Mouse (Mus musculus) heart, postnatal 0 days (tissue): ENCODE results near the gene Chdh. TPM values are rescaled to one million over a fixed set of nuclear protein-coding genes. Genes with fewer than 3 reads are reported as not detected.
A peak's percentile ranks its signal among the peaks of the same experiment; 100 is the strongest.

ENCODE experiments used
- ATAC-seq: fragments of 200-750 bp; cut with Nextera tagmentation; 2 replicates; pipeline ENCODE4 v1.8.0; 2017; ENCODE audit warnings: low read depth, moderate number of reproducible peaks, moderate library complexity; ENCODE audit not compliant: insufficient read depth
- DNase-seq: peaks from one replicate; pipeline ENCODE4 v3.0.0-alpha.2; 2016; ENCODE audit warnings: low spot score
- H3K27ac ChIP-seq: fragments of 300-500 bp; sonication (generic); 2 replicates; pipeline ENCODE4 v1.5.1; 2014; ENCODE audit warnings: low read depth, mild to moderate bottlenecking
- H3K27me3 ChIP-seq: fragments of 300-500 bp; sonication (generic); 2 replicates; pipeline ENCODE4 v1.6.1; 2014; ENCODE audit warnings: low read length, mixed read lengths; ENCODE audit not compliant: control insufficient read depth, insufficient read depth
- H3K36me3 ChIP-seq: fragments of 300-500 bp; sonication (generic); replicated peaks from 2 replicates; pipeline ENCODE4 v1.6.1; 2014; ENCODE audit warnings: low read length, mixed read lengths; ENCODE audit not compliant: control insufficient read depth, insufficient read depth
- H3K4me1 ChIP-seq: fragments of 300-500 bp; sonication (generic); 2 replicates; pipeline ENCODE4 v1.6.1; 2014; ENCODE audit warnings: antibody characterized with exemption; ENCODE audit not compliant: control insufficient read depth, insufficient read depth
- H3K4me2 ChIP-seq: fragments of 300-500 bp; sonication (generic); 2 replicates; pipeline ENCODE4 v1.6.1; 2014; ENCODE audit warnings: low read depth, mild to moderate bottlenecking, low read length, moderate library complexity
- H3K4me3 ChIP-seq: fragments of 300-500 bp; sonication (generic); 2 replicates; pipeline ENCODE4 v1.5.1; 2014; ENCODE audit warnings: low read depth, low read length
- H3K9ac ChIP-seq: fragments of 300-500 bp; sonication (generic); replicated peaks from 2 replicates; pipeline ENCODE4 v1.6.1; 2014; ENCODE audit warnings: low read depth, low read length, mixed read lengths
- H3K9me3 ChIP-seq: fragments of 300-500 bp; sonication (generic); replicated peaks from 2 replicates; pipeline ENCODE4 v1.6.1; 2016; ENCODE audit warnings: low read length; ENCODE audit not compliant: control insufficient read depth
- CTCF ChIP-seq: IDR thresholded peaks from 2 replicates; pipeline ENCODE4 v1.5.1; 2016; ENCODE audit warnings: antibody characterized with exemption, control low read depth, low read depth
- EP300 ChIP-seq: IDR thresholded peaks from 2 replicates; pipeline ENCODE4 v1.6.1; 2016; ENCODE audit warnings: antibody characterized with exemption, low read depth
- WGBS: fragments of 180-500 bp; shearing (Covaris S2); extraction: QIAGEN DNeasy Blood & Tissue Kit; methylation state at CpG from one replicate; pipeline ENCODE4 v1.1.7; 2014; 5-methylcytosine and 5-hydroxymethylcytosine counted together
- microRNA-seq: library from miRNA; unstranded; fragments of <30 nt; microRNA quantifications from one replicate; pipeline ENCODE4, GENCODE M21; 2016
- polyA plus RNA-seq: library from polyadenylated mRNA; unstranded; fragments of >200 nt; fragmentation: Nextera tagmentation; extraction: Ambion mirVana; gene quantifications from 2 replicates; pipeline ENCODE4 v1.2.1, GENCODE M21; 2015
- total RNA-seq: library from RNA; depleted of rRNA; stranded (reverse); fragments of >200 nt; gene quantifications from 2 replicates; pipeline ENCODE4 v1.2.3, GENCODE M21; 2014; ENCODE audit warnings: low replicate concordance; rRNA removed

Chdh gene
- total and polyA plus RNA-seq, 2 experiments from 2014 or later = not detected

GRCm38 (mm10) chr14:30068566-30068965 lies 59.7 kb downstream of the Chdh start:
- Histone ChIP-seq H3K9ac (no peak overlapping the region), H3K4me2 (no peak overlapping the region), H3K27ac (no peak overlapping the region), H3K27me3 (no peaks in the 10 kb centered on the region), H3K36me3 (no peaks in the 10 kb centered on the region), H3K4me1 (no peaks in the 10 kb centered on the region), H3K4me3 (no peak overlapping the region), H3K9me3 (no peaks in the 10 kb centered on the region)
- DNase-seq (no peak), ATAC-seq (no peak)
- WGBS = 78% methylated on average over 3 of the region's 3 CpGs
- no peak for TF ChIP-seq CTCF
- no peak for TF ChIP-seq EP300

GRCm38 (mm10) chr14:30075268-30075887 lies 66.6 kb downstream of the Chdh start:
- ATAC-seq (peak; percentile 44; the same call in 1 of the 2 replicates), DNase-seq (no peak)
- Histone ChIP-seq H3K4me1 (no peaks in the 10 kb centered on the region), H3K27me3 (no peaks in the 10 kb centered on the region), H3K4me2 (no peak overlapping the region), H3K27ac (no peak overlapping the region), H3K36me3 (no peaks in the 10 kb centered on the region), H3K4me3 (no peak overlapping the region), H3K9me3 (no peaks in the 10 kb centered on the region), H3K9ac (no peak overlapping the region)
- 33% methylated on average over 7 of the region's 7 CpGs for WGBS
- TF ChIP-seq EP300 = no peak
- TF ChIP-seq CTCF = no peak

- H3K9ac ChIP-seq = no peak overlapping the region
- H3K27ac ChIP-seq = no peak overlapping the region
- H3K9me3 ChIP-seq = no peaks in the 10 kb centered on the region
- no peak overlapping the region for H3K4me3 ChIP-seq
- ATAC-seq (no peak), DNase-seq (no peak)
- H3K4me1 ChIP-seq = no peaks in the 10 kb centered on the region
- H3K36me3 ChIP-seq = no peaks in the 10 kb centered on the region
- TF ChIP-seq CTCF (no peak), EP300 (no peak)
- H3K27me3 ChIP-seq = no peaks in the 10 kb centered on the region
- no peak overlapping the region for H3K4me2 ChIP-seq
- WGBS = 83% methylated on average over 15 of the region's 15 CpGs
These were observed 69.4 kb downstream of the Chdh start for GRCm38 (mm10) chr14:30078115-30078808.

- Histone ChIP-seq H3K9ac (no peak overlapping the region), H3K4me1 (no peaks in the 10 kb centered on the region), H3K27ac (no peak overlapping the region), H3K4me3 (no peak overlapping the region), H3K4me2 (no peak overlapping the region), H3K36me3 (no peaks in the 10 kb centered on the region), H3K27me3 (no peaks in the 10 kb centered on the region), H3K9me3 (no peaks in the 10 kb centered on the region)
- WGBS = 85% methylated on average over 4 of the region's 4 CpGs
- no peak for TF ChIP-seq CTCF
- TF ChIP-seq EP300 = no peak
- no peak for DNase-seq
- no peak for ATAC-seq
These were observed 70.9 kb downstream of the Chdh start for GRCm38 (mm10) chr14:30079729-30080128.

Small RNAs within 50 kb of the gene (microRNA-seq; reads per million reads assigned to microRNA genes)
- not detected for gene Mir6947

Other genes with a start within 250 kb of the Chdh start
- 31.1 and 49.7 TPM in 2 replicates for gene Selenok, start 40.7 kb upstream of the Chdh start, total RNA-seq
- 252 and 278 TPM in 2 replicates for gene Selenok, start 40.7 kb upstream of the Chdh start, polyA plus RNA-seq
- gene Actr8, start 30.7 kb upstream of the Chdh start, total RNA-seq = 15.3 and 33.8 TPM in 2 replicates
- gene Actr8, start 30.7 kb upstream of the Chdh start, polyA plus RNA-seq = 42.4 and 44.2 TPM in 2 replicates
- gene Il17rb, start 127 bp upstream of the Chdh start, total RNA-seq = 2.5 TPM in 1 of 2 replicates, not detected in the other
- gene Il17rb, start 127 bp upstream of the Chdh start, polyA plus RNA-seq = 0.22 and 0.25 TPM in 2 replicates